Mouse (Mus musculus) kidney, postnatal 36 days (tissue): ENCODE measurements around the gene Gse1.

Experiments used
- DNase-seq, 2 experiments: peaks; one replicate each; pipeline ENCODE4 v3.0.0; 2021 to 2022; ENCODE audit warnings: mixed read lengths in 2 of 2

Gse1 gene

GRCm38 (mm10) chr8:120243916-120244451 lies 15.7 kb downstream of the Gse1 start:
- DNase-seq: no peak

GRCm38 (mm10) chr8:120244553-120244952 lies 16.3 kb downstream of the Gse1 start:
- peak in 1 of 2 experiments; percentile 15 for DNase-seq

- no peak for DNase-seq
Observed at GRCm38 (mm10) chr8:120247618-120248017, 19.4 kb downstream of the Gse1 start.

- DNase-seq: no peak
Observed at GRCm38 (mm10) chr8:120248031-120248430, 19.8 kb downstream of the Gse1 start.

GRCm38 (mm10) chr8:120248451-120248850 lies 20.2 kb downstream of the Gse1 start:
- DNase-seq: no peak

- DNase-seq: no peak
Observed at GRCm38 (mm10) chr8:120249800-120250336, 21.6 kb downstream of the Gse1 start.

- no peak for DNase-seq
Observed at GRCm38 (mm10) chr8:120250750-120251410, 22.6 kb downstream of the Gse1 start.

GRCm38 (mm10) chr8:120251411-120252035 lies 23.3 kb downstream of the Gse1 start:
- peak in 1 of 2 experiments; percentile 40 for DNase-seq

GRCm38 (mm10) chr8:120253626-120254025 lies 25.4 kb downstream of the Gse1 start:
- no peak for DNase-seq

GRCm38 (mm10) chr8:120255406-120255987 lies 27.2 kb downstream of the Gse1 start:
- no peak for DNase-seq

- DNase-seq: peak in 1 of 2 experiments; percentile 21
Observed at GRCm38 (mm10) chr8:120256958-120257357, 28.7 kb downstream of the Gse1 start.

GRCm38 (mm10) chr8:120259206-120259605 lies 30.9 kb downstream of the Gse1 start:
- no peak for DNase-seq

GRCm38 (mm10) chr8:120260677-120261076 lies 32.4 kb downstream of the Gse1 start:
- DNase-seq: no peak

GRCm38 (mm10) chr8:120261338-120262120 lies 33.3 kb downstream of the Gse1 start:
- peak; percentile 32 to 48 for DNase-seq

GRCm38 (mm10) chr8:120263879-120264278 lies 35.6 kb downstream of the Gse1 start:
- no peak for DNase-seq

GRCm38 (mm10) chr8:120264388-120264943 lies 36.2 kb downstream of the Gse1 start:
- DNase-seq: no peak

- DNase-seq: peak; percentile 62 to 75
Observed at GRCm38 (mm10) chr8:120264944-120265453, 36.7 kb downstream of the Gse1 start.

GRCm38 (mm10) chr8:120265471-120265870 lies 37.2 kb downstream of the Gse1 start:
- peak; percentile 85 to 86 for DNase-seq

GRCm38 (mm10) chr8:120268541-120268980 lies 40.3 kb downstream of the Gse1 start:
- DNase-seq: no peak

- peak in 1 of 2 experiments; percentile 39 for DNase-seq
Observed at GRCm38 (mm10) chr8:120270449-120270848, 42.2 kb downstream of the Gse1 start.

GRCm38 (mm10) chr8:120273430-120273829 lies 45.2 kb downstream of the Gse1 start:
- no peak for DNase-seq
